Mouse (Mus musculus) neural tube, embryonic 14.5 days (tissue): ENCODE measurements around the gene Acly. TPM values are rescaled to one million over a fixed set of nuclear protein-coding genes. Genes with fewer than 3 reads are reported as not detected.

ENCODE experiments used
- ATAC-seq: fragments of 200-750 bp; cut with Nextera tagmentation; 2 replicates; pipeline ENCODE4 v1.8.0; 2017; ENCODE audit warnings: low read depth, mild to moderate bottlenecking, moderate TSS enrichment, moderate library complexity
- H3K27ac ChIP-seq: fragments of 300-500 bp; sonication (generic); 2 replicates; pipeline ENCODE4 v1.5.1; 2014; ENCODE audit warnings: low read depth, mild to moderate bottlenecking, control low read depth, low read length, moderate library complexity, mixed read lengths
- H3K27me3 ChIP-seq: fragments of 300-500 bp; sonication (generic); 2 replicates; pipeline ENCODE4 v1.6.1; 2014; ENCODE audit warnings: low read length; ENCODE audit not compliant: control insufficient read depth, insufficient read depth
- H3K36me3 ChIP-seq: fragments of 300-500 bp; sonication (generic); 2 replicates; pipeline ENCODE4 v1.6.1; 2014; ENCODE audit warnings: low read length, mixed read lengths; ENCODE audit not compliant: control insufficient read depth, insufficient read depth
- H3K4me1 ChIP-seq: fragments of 300-500 bp; sonication (generic); 2 replicates; pipeline ENCODE4 v1.6.1; 2014; ENCODE audit warnings: low read length; ENCODE audit not compliant: control insufficient read depth, insufficient read depth
- H3K4me2 ChIP-seq: fragments of 300-500 bp; sonication (generic); 2 replicates; pipeline ENCODE4 v1.6.1; 2014; ENCODE audit warnings: mild to moderate bottlenecking, low read depth, low read length, control low read depth
- H3K4me3 ChIP-seq: fragments of 300-500 bp; sonication (generic); 2 replicates; pipeline ENCODE4 v1.5.1; 2014; ENCODE audit warnings: low read depth, low read length, control low read depth, mixed read lengths
- H3K9ac ChIP-seq: fragments of 300-500 bp; sonication (generic); replicated peaks from 2 replicates; pipeline ENCODE4 v1.6.1; 2014; ENCODE audit warnings: low read depth, mild to moderate bottlenecking, control low read depth, low read length, mixed read lengths
- H3K9me3 ChIP-seq: fragments of 300-500 bp; sonication (generic); 2 replicates; pipeline ENCODE4 v1.6.1; 2016; ENCODE audit warnings: low read length; ENCODE audit not compliant: control insufficient read depth
- WGBS: fragments of 180-500 bp; shearing (Covaris S2); extraction: QIAGEN DNeasy Blood & Tissue Kit; methylation state at CpG from one replicate; pipeline ENCODE4 v1.1.7; 2014; 5-methylcytosine and 5-hydroxymethylcytosine counted together
- polyA plus RNA-seq: library from polyadenylated mRNA; unstranded; fragments of >200 nt; fragmentation: Nextera tagmentation; extraction: Ambion mirVana; gene quantifications from 2 replicates; pipeline ENCODE4 v1.2.1, GENCODE M21; 2014

Gene Acly
- polyA plus RNA-seq, 1 experiment from 2014 or later = 191 TPM

GRCm38 (mm10) chr11:100505997-100506396 is 21.8 kb downstream of the Acly start:
- Histone ChIP-seq H3K27me3 (no peaks in the 10 kb centered on the region), H3K27ac (no peak overlapping the region), H3K4me2 (no peak overlapping the region), H3K9me3 (no peaks in the 10 kb centered on the region), H3K36me3 (peaks cover 67% of the 10 kb centered on the region), H3K4me1 (no peaks in the 10 kb centered on the region), H3K9ac (no peak overlapping the region), H3K4me3 (no peak overlapping the region)
- WGBS = 95% methylated on average over 8 of the region's 8 CpGs
- no peak for ATAC-seq

GRCm38 (mm10) chr11:100504990-100505660 is 22.7 kb downstream of the Acly start:
- ATAC-seq = no peak
- no peak overlapping the region for H3K9ac ChIP-seq
- H3K4me2 ChIP-seq = no peak overlapping the region
- no peak overlapping the region for H3K4me3 ChIP-seq
- peaks cover 65% of the 10 kb centered on the region for H3K36me3 ChIP-seq
- H3K9me3 ChIP-seq = no peaks in the 10 kb centered on the region
- no peak overlapping the region for H3K27ac ChIP-seq
- WGBS = 98% methylated on average over 12 of the region's 12 CpGs
- H3K27me3 ChIP-seq = no peaks in the 10 kb centered on the region
- no peaks in the 10 kb centered on the region for H3K4me1 ChIP-seq

GRCm38 (mm10) chr11:100501321-100501720 is 26.5 kb downstream of the Acly start:
- no peaks in the 10 kb centered on the region for H3K9me3 ChIP-seq
- H3K4me2 ChIP-seq = no peak overlapping the region
- H3K36me3 ChIP-seq = peaks cover 75% of the 10 kb centered on the region
- no peaks in the 10 kb centered on the region for H3K27me3 ChIP-seq
- no peak overlapping the region for H3K27ac ChIP-seq
- 56% methylated on average over 6 of the region's 6 CpGs for WGBS
- no peak overlapping the region for H3K9ac ChIP-seq
- H3K4me3 ChIP-seq = no peak overlapping the region
- H3K4me1 ChIP-seq = no peaks in the 10 kb centered on the region
- no peak for ATAC-seq

- no peak overlapping the region for H3K4me2 ChIP-seq
- no peaks in the 10 kb centered on the region for H3K4me1 ChIP-seq
- H3K27me3 ChIP-seq = no peaks in the 10 kb centered on the region
- H3K9me3 ChIP-seq = no peaks in the 10 kb centered on the region
- no peak overlapping the region for H3K9ac ChIP-seq
- H3K27ac ChIP-seq = no peak overlapping the region
- WGBS = 83% methylated on average over 7 of the region's 7 CpGs
- ATAC-seq = no peak
- H3K36me3 ChIP-seq = peaks cover 76% of the 10 kb centered on the region
- no peak overlapping the region for H3K4me3 ChIP-seq
These were observed 27.1 kb downstream of the Acly start for GRCm38 (mm10) chr11:100500651-100501050.

- 89% methylated on average over 3 of the region's 3 CpGs for WGBS
- Histone ChIP-seq H3K36me3 (peaks cover 77% of the 10 kb centered on the region), H3K9ac (no peak overlapping the region), H3K4me3 (no peak overlapping the region), H3K4me1 (no peaks in the 10 kb centered on the region), H3K4me2 (no peak overlapping the region), H3K27ac (no peak overlapping the region), H3K27me3 (no peaks in the 10 kb centered on the region), H3K9me3 (no peaks in the 10 kb centered on the region)
- no peak for ATAC-seq
These were observed 27.6 kb downstream of the Acly start for GRCm38 (mm10) chr11:100500241-100500640.

GRCm38 (mm10) chr11:100493771-100494170 is 34.0 kb downstream of the Acly start:
- 93% methylated on average over 12 of the region's 12 CpGs for WGBS
- Histone ChIP-seq H3K4me3 (no peak overlapping the region), H3K9ac (no peak overlapping the region), H3K36me3 (peaks cover 91% of the 10 kb centered on the region), H3K27me3 (no peaks in the 10 kb centered on the region), H3K27ac (no peak overlapping the region), H3K4me2 (no peak overlapping the region), H3K4me1 (no peaks in the 10 kb centered on the region), H3K9me3 (no peaks in the 10 kb centered on the region)
- ATAC-seq = no peak

- Histone ChIP-seq H3K4me3 (no peak overlapping the region), H3K9ac (no peak overlapping the region), H3K27ac (no peak overlapping the region), H3K27me3 (no peaks in the 10 kb centered on the region), H3K4me1 (no peaks in the 10 kb centered on the region), H3K4me2 (no peak overlapping the region), H3K9me3 (no peaks in the 10 kb centered on the region), H3K36me3 (peaks cover 81% of the 10 kb centered on the region)
- ATAC-seq = no peak
- 93% methylated on average over 6 of the region's 6 CpGs for WGBS
These were observed 36.8 kb downstream of the Acly start for GRCm38 (mm10) chr11:100490951-100491350.

GRCm38 (mm10) chr11:100485801-100486538 is 41.8 kb downstream of the Acly start:
- Histone ChIP-seq H3K4me2 (no peak overlapping the region), H3K36me3 (peaks cover 80% of the 10 kb centered on the region), H3K27me3 (no peaks in the 10 kb centered on the region), H3K4me1 (no peaks in the 10 kb centered on the region), H3K9ac (no peak overlapping the region), H3K4me3 (no peak overlapping the region), H3K9me3 (no peaks in the 10 kb centered on the region), H3K27ac (no peak overlapping the region)
- ATAC-seq = no peak
- WGBS = 93% methylated on average over 8 of the region's 8 CpGs

- no peak overlapping the region for H3K4me3 ChIP-seq
- H3K27me3 ChIP-seq = no peaks in the 10 kb centered on the region
- no peak overlapping the region for H3K4me2 ChIP-seq
- no peaks in the 10 kb centered on the region for H3K9me3 ChIP-seq
- H3K4me1 ChIP-seq = no peaks in the 10 kb centered on the region
- H3K36me3 ChIP-seq = peaks cover 74% of the 10 kb centered on the region
- ATAC-seq = no peak
- no peak overlapping the region for H3K9ac ChIP-seq
- 100% methylated on average over 3 of the region's 3 CpGs for WGBS
- no peak overlapping the region for H3K27ac ChIP-seq
These were observed 43.3 kb downstream of the Acly start for GRCm38 (mm10) chr11:100484461-100484860.
